Mouse (Mus musculus): Measurements from ENCODE around the gene Spns3.

DNA sequence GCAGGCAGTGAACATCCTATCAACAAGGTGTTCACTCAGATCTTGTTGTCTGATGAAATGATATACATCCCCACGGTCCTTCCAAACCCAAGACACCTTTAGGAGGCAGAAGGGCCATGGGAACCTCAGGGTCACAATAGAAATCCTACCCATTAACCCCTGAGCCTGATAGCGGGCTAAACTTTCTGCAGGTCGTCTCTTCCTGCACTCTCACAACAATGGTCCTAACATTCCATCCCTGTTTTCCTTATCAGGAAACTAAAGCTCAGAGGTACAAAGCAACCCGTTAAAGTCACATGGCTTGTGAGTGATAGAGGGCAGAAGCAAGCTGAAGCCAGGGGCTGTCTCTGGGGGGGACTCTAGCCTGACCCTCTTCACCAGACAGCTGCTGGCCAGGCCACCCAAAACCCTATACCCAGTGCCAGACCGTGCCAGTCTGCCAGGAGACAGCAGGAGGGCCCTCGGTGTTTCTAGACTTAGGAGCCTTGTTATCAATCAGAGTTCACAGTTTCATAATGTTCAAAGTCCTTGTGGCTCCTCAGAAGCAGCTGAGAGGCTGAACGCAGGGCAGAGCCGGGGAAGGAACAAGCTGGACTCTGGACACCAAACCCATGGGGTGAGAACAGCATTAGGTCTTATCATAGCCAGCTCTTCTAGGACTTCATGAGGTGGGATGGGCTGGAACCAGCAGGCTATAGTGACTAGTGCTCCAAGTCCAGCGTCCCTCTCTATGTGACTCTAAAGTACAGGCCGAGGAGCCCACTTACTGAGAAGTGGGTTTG lies 46.1 kb downstream of the Spns3 start:
- TF ChIP-seq CTCF (IDR thresholded peaks at IDR 0.05; ENCODE audit: insufficient read depth, low read depth, low read length) (no peak), POLR2A (IDR thresholded peaks at IDR 0.05; ENCODE audit: insufficient read depth, low read depth, low read length) (no peak)

Data from olfactory bulb, adult 2 months (tissue).